Mouse (Mus musculus) heart, adult 9 months (tissue): ENCODE data around the gene Adamts6.
A peak's percentile ranks its signal among the peaks of the same experiment; 100 is the strongest.

ENCODE experiments used
- DNase-seq, 2 experiments: peaks; one replicate each; pipeline ENCODE4 v3.0.0; 2022; ENCODE audit warnings: low spot score in 2 of 2

Gene Adamts6

GRCm38 (mm10) chr13:104460287-104460686, 172.7 kb downstream of the Adamts6 start:
- DNase-seq: no peak

- no peak for DNase-seq
These were observed 180.4 kb downstream of the Adamts6 start for GRCm38 (mm10) chr13:104468061-104468460.

GRCm38 (mm10) chr13:104476285-104476956, 188.8 kb downstream of the Adamts6 start:
- DNase-seq: peak; percentile 2 to 13

- DNase-seq: no peak
These were observed 194.9 kb downstream of the Adamts6 start for GRCm38 (mm10) chr13:104482426-104483089.

- DNase-seq: no peak
These were observed 195.6 kb downstream of the Adamts6 start for GRCm38 (mm10) chr13:104483111-104483722.

- DNase-seq: no peak
These were observed 203.6 kb downstream of the Adamts6 start for GRCm38 (mm10) chr13:104491046-104491811.

GRCm38 (mm10) chr13:104493466-104493993, 205.9 kb downstream of the Adamts6 start:
- no peak for DNase-seq

GRCm38 (mm10) chr13:104494200-104494873, 206.7 kb downstream of the Adamts6 start:
- DNase-seq: no peak

GRCm38 (mm10) chr13:104497592-104497991, 210.0 kb downstream of the Adamts6 start:
- no peak for DNase-seq

GRCm38 (mm10) chr13:104498669-104499068, 211.0 kb downstream of the Adamts6 start:
- no peak for DNase-seq

GRCm38 (mm10) chr13:104499116-104500040, 211.7 kb downstream of the Adamts6 start:
- no peak for DNase-seq

GRCm38 (mm10) chr13:104502406-104502805, 214.8 kb downstream of the Adamts6 start:
- DNase-seq: no peak

GRCm38 (mm10) chr13:104504043-104504442, 216.4 kb downstream of the Adamts6 start:
- no peak for DNase-seq

- DNase-seq: no peak
These were observed 218.7 kb downstream of the Adamts6 start for GRCm38 (mm10) chr13:104506165-104506875.

GRCm38 (mm10) chr13:104507671-104508070, 220.0 kb downstream of the Adamts6 start:
- DNase-seq: no peak

GRCm38 (mm10) chr13:104509561-104510493, 222.2 kb downstream of the Adamts6 start:
- DNase-seq: peak; percentile 12 to 23

- peak; percentile 57 to 73 for DNase-seq
These were observed 223.1 kb downstream of the Adamts6 start for GRCm38 (mm10) chr13:104510766-104511165.

GRCm38 (mm10) chr13:104515054-104515453, 227.4 kb downstream of the Adamts6 start:
- no peak for DNase-seq
